Mouse (Mus musculus): ENCODE measurements around the gene E330009J07Rik. TPM values are rescaled to one million over a fixed set of nuclear protein-coding genes. Genes with fewer than 3 reads are reported as not detected.

The E330009J07Rik gene
- 10 to 100 TPM; 32.4 to 32.9 TPM for total RNA-seq (2021)

DNA sequence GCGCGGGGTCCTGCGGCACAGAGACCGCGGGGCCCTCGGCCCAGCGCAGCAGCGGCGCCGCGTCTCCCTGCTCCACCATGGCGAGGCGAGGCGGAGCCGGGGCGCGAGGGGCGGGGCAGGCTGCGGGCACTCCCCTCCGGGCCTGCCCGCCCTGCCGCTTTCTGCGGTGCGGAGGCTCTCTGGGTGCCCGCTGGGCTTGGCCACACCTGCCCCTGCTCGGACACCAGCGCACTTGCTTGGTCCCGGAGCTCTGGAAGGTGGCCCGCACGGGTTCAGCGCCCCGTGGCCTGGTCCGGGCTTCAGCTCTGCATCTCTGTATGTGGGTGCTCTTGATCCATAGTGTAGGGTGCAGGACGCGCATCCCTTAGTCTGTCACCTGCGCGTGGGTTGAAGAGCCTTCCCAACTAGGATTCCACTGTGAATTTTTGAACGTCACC, at the start of gene E330009J07Rik:
E330009J07Rik (minus strand) TSS at position 89 of the 437 bp plus-strand sequence.
- peak in 1 of 2 experiments; percentile 90 for DNase-seq (ENCODE audit: extremely low spot score in 1 of 2, low spot score in 2 of 2)
- intact Hi-C loops (cut with DNase I): no loop called here

DNA sequence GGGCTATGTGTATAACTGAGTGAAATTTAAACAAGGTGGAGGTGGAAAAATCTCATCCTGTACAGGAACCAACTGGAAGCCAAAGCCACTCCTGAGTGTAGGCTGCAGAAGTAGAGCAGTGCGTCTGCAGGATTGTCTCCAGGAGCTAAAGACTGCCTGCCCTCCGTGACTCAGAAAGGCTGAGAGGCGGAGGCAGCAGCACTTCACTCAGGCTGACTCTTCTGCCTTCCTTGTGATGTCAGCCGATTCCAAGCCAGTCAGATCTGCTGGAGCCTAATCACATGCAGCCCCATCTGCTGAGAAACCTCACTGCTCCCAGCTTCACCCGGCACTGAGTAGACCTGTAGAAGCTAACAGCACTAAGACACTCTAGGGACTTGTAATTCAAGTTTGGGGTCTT, 46.4 kb upstream of the E330009J07Rik start:
- DNase-seq (ENCODE audit: extremely low spot score in 1 of 2, low spot score in 2 of 2): no peak
- intact Hi-C loops (cut with DNase I): loop anchor here (5.0 kb wide), 2 partner anchors 205 to 365 kb away; no protein-coding TSS in a partner anchor

GRCm38 (mm10) chr6:40479705-40480104, 43.8 kb upstream of the E330009J07Rik start:
- intact Hi-C loops (cut with DNase I): loop anchor here (5.0 kb wide), 2 partner anchors 208 to 368 kb away; no protein-coding TSS in a partner anchor
- DNase-seq (ENCODE audit: extremely low spot score in 1 of 2, low spot score in 2 of 2): no peak

DNA sequence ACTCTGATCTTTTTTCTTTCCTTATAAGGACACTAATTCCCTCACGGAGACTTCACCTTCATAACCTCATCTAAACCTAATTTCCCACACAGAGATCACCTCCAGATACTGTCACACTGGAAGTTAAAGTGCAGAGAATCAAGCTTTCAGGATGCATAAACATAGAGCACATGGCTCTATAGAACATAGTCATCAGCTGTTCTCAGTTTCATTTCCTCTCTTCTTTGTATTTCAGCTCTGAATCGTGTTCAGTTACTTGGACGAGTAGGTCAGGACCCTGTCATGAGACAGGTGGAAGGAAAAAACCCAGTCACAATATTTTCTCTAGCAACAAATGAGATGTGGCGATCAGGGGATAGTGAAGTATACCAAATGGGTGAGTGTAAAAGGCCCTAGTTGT, 40.2 kb upstream of the E330009J07Rik start:
- intact Hi-C loops (cut with DNase I): no loop called here
- no peak for DNase-seq (ENCODE audit: extremely low spot score in 1 of 2, low spot score in 2 of 2)

GRCm38 (mm10) chr6:40471720-40472010, 35.7 kb upstream of the E330009J07Rik start:
- intact Hi-C loops (cut with DNase I): loop anchor here (2.0 kb wide), 2 partner anchors 37 to 147 kb away; partner anchors contain the start of gene Agk
- DNase-seq (ENCODE audit: extremely low spot score in 1 of 2, low spot score in 2 of 2): no peak

- DNase-seq (ENCODE audit: extremely low spot score in 1 of 2, low spot score in 2 of 2): peak; percentile 91 to 95
- intact Hi-C loops (cut with DNase I): loop anchor here (2.0 kb wide), 2 partner anchors 36 to 146 kb away; partner anchors contain the start of gene Agk
Observed at GRCm38 (mm10) chr6:40470916-40471719, 35.2 kb upstream of the E330009J07Rik start, which contains the start of gene Ssbp1. TSS of gene Ssbp1 (plus strand) at chr6:40471352.

- intact Hi-C loops (cut with DNase I): no loop called here
- DNase-seq (ENCODE audit: extremely low spot score in 1 of 2, low spot score in 2 of 2): no peak
Observed at GRCm38 (mm10) chr6:40465710-40466109, 29.8 kb upstream of the E330009J07Rik start.

- intact Hi-C loops (cut with DNase I): no loop called here
- DNase-seq (ENCODE audit: extremely low spot score in 1 of 2, low spot score in 2 of 2): no peak
Observed at GRCm38 (mm10) chr6:40454436-40455041, 18.6 kb upstream of the E330009J07Rik start.

GRCm38 (mm10) chr6:40448626-40449025, 12.7 kb upstream of the E330009J07Rik start:
- intact Hi-C loops (cut with DNase I): no loop called here
- no peak for DNase-seq (ENCODE audit: extremely low spot score in 1 of 2, low spot score in 2 of 2)

DNA sequence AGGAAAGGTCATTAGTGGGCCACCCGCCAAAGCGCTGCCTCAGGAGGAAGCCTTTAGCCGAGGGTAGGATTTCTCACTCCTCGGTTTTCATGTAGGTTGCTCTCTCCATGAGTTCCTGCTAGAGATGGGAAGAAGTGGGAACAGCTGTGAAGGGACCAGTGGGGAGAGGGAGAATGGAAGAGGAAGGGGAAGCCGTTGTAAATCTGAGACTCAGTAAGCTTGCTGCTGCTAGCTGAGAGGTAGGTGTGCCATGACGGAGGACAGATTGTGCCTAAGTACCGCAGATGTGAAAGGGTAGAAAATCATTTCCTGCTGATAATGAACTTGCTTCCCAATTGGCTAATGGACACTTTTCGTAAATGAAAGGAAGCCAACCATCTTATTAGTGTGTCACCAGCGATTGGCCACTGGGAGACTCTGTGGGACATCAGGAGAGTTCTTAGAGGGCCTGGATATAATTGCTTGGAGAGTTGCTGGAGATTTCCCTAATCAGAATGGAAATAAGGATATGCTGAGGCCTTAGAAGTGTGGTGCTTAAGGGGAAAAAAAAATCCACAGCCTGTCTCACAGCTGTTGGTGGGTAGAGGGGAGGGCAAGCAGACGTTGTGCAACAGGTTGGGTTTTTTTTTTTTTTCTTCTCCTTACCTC, 7.5 kb upstream of the E330009J07Rik start:
- intact Hi-C loops (cut with DNase I): no loop called here

DNA sequence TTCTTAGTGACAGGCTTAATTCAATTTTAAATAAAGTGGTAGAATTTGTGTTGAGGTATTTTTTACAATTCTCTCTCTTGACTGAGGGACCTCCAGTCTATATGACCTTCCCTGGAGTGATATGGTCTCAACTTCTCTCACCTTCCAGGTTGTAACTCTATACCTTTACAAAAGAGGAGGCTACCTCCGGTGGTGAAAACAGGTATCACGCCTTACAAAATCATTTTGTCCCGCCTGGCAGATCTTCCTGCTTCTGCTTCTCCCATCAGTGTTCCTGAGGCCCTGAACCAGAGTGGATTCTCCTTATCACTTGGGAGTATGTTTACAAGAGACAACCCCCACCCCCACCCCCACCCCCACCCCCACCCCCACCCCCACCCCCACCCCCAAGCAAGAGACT, 5.8 kb upstream of the E330009J07Rik start:
- DNase-seq (ENCODE audit: extremely low spot score in 1 of 2, low spot score in 2 of 2): no peak
- intact Hi-C loops (cut with DNase I): no loop called here

More for the DNA sequence above, 7.5 kb upstream of the E330009J07Rik start:
- DNase-seq (ENCODE audit: extremely low spot score in 1 of 2, low spot score in 2 of 2): no peak

DNA sequence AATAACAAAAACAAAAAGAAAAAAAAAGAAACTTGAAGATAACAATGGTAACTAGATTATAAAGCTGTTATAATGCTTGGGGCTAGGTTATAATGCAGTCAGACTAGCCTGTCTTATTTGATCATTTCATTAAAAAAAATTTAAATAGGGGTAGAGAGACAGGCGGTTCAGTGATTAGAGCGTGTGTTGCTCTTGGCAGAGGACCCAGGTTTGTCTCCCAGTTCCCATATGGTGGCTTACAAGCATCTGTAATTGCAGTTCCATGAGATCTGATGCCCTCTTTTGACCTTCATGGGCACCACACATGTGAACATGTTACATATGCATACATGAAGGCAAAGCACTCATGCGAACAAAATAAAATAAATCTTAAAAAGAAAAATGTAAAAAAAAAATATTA, 5.3 kb upstream of the E330009J07Rik start:
- DNase-seq (ENCODE audit: extremely low spot score in 1 of 2, low spot score in 2 of 2): no peak

GRCm38 (mm10) chr6:40439731-40440130, 3.8 kb upstream of the E330009J07Rik start:
- no peak for DNase-seq (ENCODE audit: extremely low spot score in 1 of 2, low spot score in 2 of 2)
- intact Hi-C loops (cut with DNase I): no loop called here

More for the DNA sequence above, 5.3 kb upstream of the E330009J07Rik start:
- intact Hi-C loops (cut with DNase I): no loop called here

GRCm38 (mm10) chr6:40438936-40439335, 3.0 kb upstream of the E330009J07Rik start, which contains the start of gene Wee2:
TSS of gene Wee2 (plus strand) at chr6:40439088.
- intact Hi-C loops (cut with DNase I): no loop called here
- no peak for DNase-seq (ENCODE audit: extremely low spot score in 1 of 2, low spot score in 2 of 2)

- peak; percentile 63 to 77 for DNase-seq (ENCODE audit: extremely low spot score in 1 of 2, low spot score in 2 of 2)
- intact Hi-C loops (cut with DNase I): loop anchor here (2.0 kb wide), 1 partner anchor 35 kb away; the partner anchor contains the start of gene Ssbp1
Observed at GRCm38 (mm10) chr6:40435151-40436046, 536 bp downstream of the E330009J07Rik start.

GRCm38 (mm10) chr6:40434697-40435096, 1.2 kb downstream of the E330009J07Rik start:
- intact Hi-C loops (cut with DNase I): loop anchor here (2.0 kb wide), 1 partner anchor 36 kb away; the partner anchor contains the start of gene Ssbp1

DNA sequence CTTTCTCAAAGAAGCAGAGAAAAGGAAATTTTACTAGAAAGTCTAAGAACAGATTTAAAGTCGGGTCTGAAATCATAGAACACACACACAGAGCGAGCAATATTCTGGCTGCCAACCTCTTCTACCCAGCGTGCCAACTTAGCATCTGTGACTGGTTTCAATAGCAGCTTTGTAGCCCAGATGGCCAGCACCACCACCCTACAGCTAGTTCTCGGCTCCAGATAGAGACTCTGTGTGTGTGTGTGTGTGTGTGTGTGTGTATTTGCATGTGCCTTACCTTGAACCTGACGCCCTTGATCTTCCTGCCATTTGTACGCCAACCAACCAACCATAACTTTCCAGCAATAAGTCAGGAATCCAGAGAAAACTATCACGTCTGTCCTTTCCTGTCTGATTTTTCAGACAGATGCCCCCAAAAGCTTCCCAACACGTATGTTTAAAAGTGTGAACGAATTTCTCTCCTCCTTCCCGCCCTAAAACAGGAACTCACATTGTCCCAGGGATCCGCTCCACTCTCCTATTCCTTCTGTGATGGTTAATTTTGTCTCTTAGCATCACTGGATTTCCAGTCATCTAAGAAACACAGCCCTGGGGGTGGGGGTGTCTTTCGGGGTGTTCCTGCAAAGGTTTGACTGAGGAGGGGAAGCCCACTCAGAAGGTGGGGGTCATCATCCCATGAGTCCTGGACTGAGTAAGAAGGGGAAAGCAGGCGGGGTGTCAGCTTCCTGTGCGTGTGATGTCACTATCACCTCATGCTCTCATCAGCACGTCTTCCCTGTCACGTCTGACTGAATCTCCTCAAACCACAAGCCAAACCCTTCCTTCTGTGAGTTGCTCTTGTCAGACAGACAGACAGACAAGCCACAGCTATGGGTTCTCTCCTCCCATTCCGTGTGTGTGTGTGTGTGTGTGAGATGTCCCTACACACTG, 3.3 kb downstream of the E330009J07Rik start:
- DNase-seq (ENCODE audit: extremely low spot score in 1 of 2, low spot score in 2 of 2): peak; percentile 63 to 83
- intact Hi-C loops (cut with DNase I): no loop called here

More at GRCm38 (mm10) chr6:40434697-40435096, 1.2 kb downstream of the E330009J07Rik start:
- DNase-seq (ENCODE audit: extremely low spot score in 1 of 2, low spot score in 2 of 2): no peak

Measured in left cerebral cortex, postnatal 10 days (tissue).